Mouse (Mus musculus): ENCODE data around the gene Hook2. TPM values are rescaled to one million over a fixed set of nuclear protein-coding genes. Genes with fewer than 3 reads are reported as not detected.

Gene Hook2
- polyA plus RNA-seq, 1 experiment from 2014 or later = 18.7 TPM

DNA sequence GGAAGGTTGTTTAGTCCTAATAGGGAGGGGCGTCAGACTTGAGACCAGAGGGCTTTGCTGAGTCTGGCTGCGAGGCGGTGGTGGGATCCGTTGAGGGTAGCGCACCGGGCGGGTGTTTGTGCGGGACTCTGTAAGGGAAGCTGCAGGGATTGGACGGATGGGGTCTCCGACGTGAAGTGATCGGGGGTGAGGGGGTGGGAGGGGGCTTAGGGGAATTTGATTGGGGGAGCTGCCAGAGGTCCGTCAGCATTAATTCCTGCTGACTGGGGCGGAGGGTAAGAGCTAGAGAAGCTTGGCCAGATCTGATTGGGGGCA is 46.9 kb downstream of the Hook2 start:
- Histone ChIP-seq H3K27ac (peak overlapping the region; percentile 98), H3K36me3 (peaks cover 31% of the 10 kb centered on the region), H3K27me3 (no peaks in the 10 kb centered on the region), H3K4me3 (peak overlapping the region; percentile 64), H3K9ac (peak overlapping the region; percentile 91), H3K4me1 (peaks cover 26% of the 10 kb centered on the region), H3K9me3 (replicated peaks) (no peaks in the 10 kb centered on the region), H3K4me2 (replicated peaks) (peak overlapping the region; percentile 96)
- peak; percentile 64 for ATAC-seq (ENCODE audit: low FRiP score)
- under 1% methylated on average over 14 of the region's 14 CpGs for WGBS

DNA sequence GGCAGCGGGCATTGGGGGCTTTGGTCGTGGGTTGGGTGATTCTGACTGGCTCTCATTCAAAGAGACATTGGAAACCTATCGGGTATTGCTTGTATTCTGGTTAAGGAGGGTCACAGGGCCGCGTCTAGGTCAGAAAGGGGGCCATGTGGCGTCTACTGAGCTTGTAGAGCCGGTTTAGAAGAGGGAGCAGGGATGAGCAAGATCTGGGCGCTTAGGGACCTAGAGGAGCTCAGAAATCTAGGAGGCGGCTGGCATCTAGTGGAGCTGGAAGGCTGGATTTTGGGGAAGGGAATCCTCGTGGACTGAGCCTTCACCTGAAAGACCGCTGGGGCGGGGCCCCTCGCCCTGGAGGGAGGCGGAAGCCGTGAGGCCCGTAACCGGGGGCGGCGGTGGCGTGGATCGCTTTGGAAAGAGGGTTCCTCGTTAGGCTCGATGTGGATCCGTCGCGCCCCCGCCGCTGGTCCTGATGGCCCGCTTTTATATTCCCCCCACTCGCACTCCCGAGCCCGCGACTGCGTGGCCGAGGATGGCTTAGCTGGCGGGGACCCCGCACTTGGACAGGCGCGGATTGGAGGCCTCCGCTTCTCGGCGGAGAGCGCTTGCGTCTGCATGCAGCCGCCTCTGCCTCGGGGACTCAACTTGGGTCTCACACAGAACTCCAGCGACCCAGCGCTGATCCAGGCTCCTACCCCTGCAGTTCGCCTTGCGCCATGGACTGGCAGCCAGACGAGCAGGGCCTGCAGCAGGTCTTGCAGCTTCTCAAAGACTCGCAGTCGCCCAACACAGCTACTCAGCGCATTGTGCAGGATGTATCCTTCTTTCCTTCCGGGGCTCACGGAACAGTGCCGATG is 47.5 kb downstream of the Hook2 start:
- Histone ChIP-seq H3K4me2 (replicated peaks) (peak overlapping the region; percentile 96), H3K36me3 (peaks cover 28% of the 10 kb centered on the region), H3K4me1 (peaks cover 26% of the 10 kb centered on the region), H3K27ac (peak overlapping the region; percentile 98), H3K27me3 (no peaks in the 10 kb centered on the region), H3K4me3 (peak overlapping the region; percentile 64), H3K9ac (peak overlapping the region; percentile 91), H3K9me3 (replicated peaks) (no peaks in the 10 kb centered on the region)
- WGBS = 1% methylated on average over 51 of the region's 57 CpGs
- peak; percentile 14; the same call in 1 of the 2 replicates for ATAC-seq (ENCODE audit: low FRiP score)

- Histone ChIP-seq H3K36me3 (peaks cover 79% of the 10 kb centered on the region), H3K27ac (no peak overlapping the region), H3K4me3 (no peak overlapping the region), H3K4me1 (peaks cover 5% of the 10 kb centered on the region), H3K9me3 (replicated peaks) (no peaks in the 10 kb centered on the region), H3K4me2 (replicated peaks) (no peak overlapping the region), H3K9ac (no peak overlapping the region), H3K27me3 (no peaks in the 10 kb centered on the region)
- ATAC-seq (ENCODE audit: low FRiP score) = no peak
- 91% methylated on average over 6 of the region's 6 CpGs for WGBS
These were observed 53.2 kb downstream of the Hook2 start for GRCm38 (mm10) chr8:85043619-85044018.

Other genes starting within 250 kb of the Hook2 start
- gene Nfix, start 190.3 kb upstream of the Hook2 start, polyA plus RNA-seq (2016; fragmentation: Nextera tagmentation; extraction: Ambion mirVana) = 11.6 and 14.2 TPM in 2 replicates
- 6.6 and 7.1 TPM in 2 replicates for gene Dand5, start 167.8 kb upstream of the Hook2 start, polyA plus RNA-seq (2016; fragmentation: Nextera tagmentation; extraction: Ambion mirVana)
- gene Gadd45gip1, start 159.1 kb upstream of the Hook2 start, polyA plus RNA-seq (2016; fragmentation: Nextera tagmentation; extraction: Ambion mirVana) = 35.7 and 38.6 TPM in 2 replicates
- gene Rad23a, start 149.9 kb upstream of the Hook2 start, polyA plus RNA-seq (2016; fragmentation: Nextera tagmentation; extraction: Ambion mirVana) = 88.8 and 101 TPM in 2 replicates
- 792 and 820 TPM in 2 replicates for gene Calr, start 143.7 kb upstream of the Hook2 start, polyA plus RNA-seq (2016; fragmentation: Nextera tagmentation; extraction: Ambion mirVana)
- 92.2 and 98.9 TPM in 2 replicates for gene Farsa, start 133.6 kb upstream of the Hook2 start, polyA plus RNA-seq (2016; fragmentation: Nextera tagmentation; extraction: Ambion mirVana)
- 37.2 TPM in 2 replicates for gene Syce2, start 118.5 kb upstream of the Hook2 start, polyA plus RNA-seq (2016; fragmentation: Nextera tagmentation; extraction: Ambion mirVana)
- gene Gcdh, start 96.7 kb upstream of the Hook2 start, polyA plus RNA-seq (2016; fragmentation: Nextera tagmentation; extraction: Ambion mirVana) = 32.8 and 35.0 TPM in 2 replicates
- gene Klf1, start 88.7 kb upstream of the Hook2 start, polyA plus RNA-seq (2016; fragmentation: Nextera tagmentation; extraction: Ambion mirVana) = 3.7 and 4.2 TPM in 2 replicates
- gene Dnase2a, start 82.0 kb upstream of the Hook2 start, polyA plus RNA-seq (2016; fragmentation: Nextera tagmentation; extraction: Ambion mirVana) = 7.6 and 8.6 TPM in 2 replicates
- gene Mast1, start 53.2 kb upstream of the Hook2 start, polyA plus RNA-seq (2016; fragmentation: Nextera tagmentation; extraction: Ambion mirVana) = 36.8 and 37.9 TPM in 2 replicates
- 1.5 and 1.6 TPM in 2 replicates for gene Rtbdn, start 43.6 kb upstream of the Hook2 start, polyA plus RNA-seq (2016; fragmentation: Nextera tagmentation; extraction: Ambion mirVana)
- gene Gm49661, start 21.2 kb upstream of the Hook2 start, polyA plus RNA-seq (2016; fragmentation: Nextera tagmentation; extraction: Ambion mirVana) = not detected in 2 replicates
- gene Prdx2, start 21.0 kb upstream of the Hook2 start, polyA plus RNA-seq (2016; fragmentation: Nextera tagmentation; extraction: Ambion mirVana) = 1,088 and 1,187 TPM in 2 replicates
- 77.4 and 77.9 TPM in 2 replicates for gene Rnaseh2a, start 20.8 kb upstream of the Hook2 start, polyA plus RNA-seq (2016; fragmentation: Nextera tagmentation; extraction: Ambion mirVana)
- gene Junb, start 11.9 kb upstream of the Hook2 start, polyA plus RNA-seq (2016; fragmentation: Nextera tagmentation; extraction: Ambion mirVana) = 6.0 and 7.5 TPM in 2 replicates
- gene Best2, start 23.9 kb downstream of the Hook2 start, polyA plus RNA-seq (2016; fragmentation: Nextera tagmentation; extraction: Ambion mirVana) = not detected in 2 replicates
- gene Asna1, start 34.7 kb downstream of the Hook2 start, polyA plus RNA-seq (2016; fragmentation: Nextera tagmentation; extraction: Ambion mirVana) = 127 and 128 TPM in 2 replicates
- gene Trir, start 36.2 kb downstream of the Hook2 start, polyA plus RNA-seq (2016; fragmentation: Nextera tagmentation; extraction: Ambion mirVana) = 162 and 174 TPM in 2 replicates
- gene Tnpo2, start 46.3 kb downstream of the Hook2 start, polyA plus RNA-seq (2016; fragmentation: Nextera tagmentation; extraction: Ambion mirVana) = 41.3 and 41.9 TPM in 2 replicates
- 42.4 and 43.6 TPM in 2 replicates for gene Fbxw9, start 69.5 kb downstream of the Hook2 start, polyA plus RNA-seq (2016; fragmentation: Nextera tagmentation; extraction: Ambion mirVana)
- 0.85 and 1.2 TPM in 2 replicates for gene Gm5741, start 77.4 kb downstream of the Hook2 start, polyA plus RNA-seq (2016; fragmentation: Nextera tagmentation; extraction: Ambion mirVana)
- 69.2 and 76.9 TPM in 2 replicates for gene Dhps, start 81.2 kb downstream of the Hook2 start, polyA plus RNA-seq (2016; fragmentation: Nextera tagmentation; extraction: Ambion mirVana)
- 93.6 and 108 TPM in 2 replicates for gene Wdr83os, start 90.1 kb downstream of the Hook2 start, polyA plus RNA-seq (2016; fragmentation: Nextera tagmentation; extraction: Ambion mirVana)
- gene Wdr83, start 90.7 kb downstream of the Hook2 start, polyA plus RNA-seq (2016; fragmentation: Nextera tagmentation; extraction: Ambion mirVana) = 46.0 and 48.4 TPM in 2 replicates
- gene Man2b1, start 92.7 kb downstream of the Hook2 start, polyA plus RNA-seq (2016; fragmentation: Nextera tagmentation; extraction: Ambion mirVana) = 19.7 and 22.4 TPM in 2 replicates
- gene Zfp791, start 132.5 kb downstream of the Hook2 start, polyA plus RNA-seq (2016; fragmentation: Nextera tagmentation; extraction: Ambion mirVana) = 1.7 and 2.7 TPM in 2 replicates
- 0.09 TPM in 1 of 2 replicates, not detected in the other for gene Cks1brt, start 161.3 kb downstream of the Hook2 start, polyA plus RNA-seq (2016; fragmentation: Nextera tagmentation; extraction: Ambion mirVana)
- gene Olfr371, start 235.4 kb downstream of the Hook2 start, polyA plus RNA-seq (2016; fragmentation: Nextera tagmentation; extraction: Ambion mirVana) = not detected in 2 replicates

Measured in hindbrain, embryonic 12.5 days (tissue).